Mouse (Mus musculus): ENCODE data around the gene Tprn. TPM values are rescaled to one million over a fixed set of nuclear protein-coding genes. Genes with fewer than 3 reads are reported as not detected.
"Not testable (repeated sequence)": the region's sequence is repeated elsewhere in the genome, so short reads cannot be mapped to it uniquely, and the experiment has no call there.

The Tprn gene
- polyA plus RNA-seq, 1 experiment from 2014 or later = 6.6 TPM

- not testable (repeated sequence) for H3K27ac ChIP-seq (ENCODE audit: low read depth, low read length); H3K9me3 ChIP-seq (replicated peaks; ENCODE audit: control insufficient read depth, low read length); H3K27me3 ChIP-seq (replicated peaks; ENCODE audit: control insufficient read depth, insufficient read depth, low read length); ATAC-seq; DNase-seq (ENCODE audit: low spot score)
- peak overlapping the region; percentile 97 for H3K4me3 ChIP-seq (ENCODE audit: low read depth, low read length)
- H3K9ac ChIP-seq (ENCODE audit: low read length) = peak overlapping the region; percentile 86; the same call in 1 of the 2 replicates
- H3K4me2 ChIP-seq (ENCODE audit: low read length) = peak overlapping the region; percentile 96
- H3K4me1 ChIP-seq (ENCODE audit: control insufficient read depth, insufficient read depth, low read length) = peaks cover 12% of the 10 kb centered on the region
- 49% methylated on average over 11 of the region's 12 CpGs for WGBS
- peaks cover 11% of the 10 kb centered on the region for H3K36me3 ChIP-seq (ENCODE audit: control insufficient read depth, insufficient read depth, low read length)
Measured at GRCm38 (mm10) chr2:25256443-25257109, 5.8 kb upstream of the Tprn start.

- not testable (repeated sequence) for ATAC-seq; H3K4me3 ChIP-seq (ENCODE audit: low read depth, low read length); H3K36me3 ChIP-seq (ENCODE audit: control insufficient read depth, insufficient read depth, low read length); H3K27me3 ChIP-seq (replicated peaks; ENCODE audit: control insufficient read depth, insufficient read depth, low read length); H3K4me2 ChIP-seq (ENCODE audit: low read length); H3K9me3 ChIP-seq (replicated peaks; ENCODE audit: control insufficient read depth, low read length); H3K9ac ChIP-seq (ENCODE audit: low read length); DNase-seq (ENCODE audit: low spot score); H3K27ac ChIP-seq (ENCODE audit: low read depth, low read length)
- H3K4me1 ChIP-seq (ENCODE audit: control insufficient read depth, insufficient read depth, low read length) = peaks cover 15% of the 10 kb centered on the region
- 89% methylated on average over 5 of the region's 5 CpGs for WGBS
Measured at GRCm38 (mm10) chr2:25257250-25257649, 5.2 kb upstream of the Tprn start.

- peaks cover 9% of the 10 kb centered on the region for H3K27me3 ChIP-seq (replicated peaks; ENCODE audit: control insufficient read depth, insufficient read depth, low read length)
- ATAC-seq (no peak), DNase-seq (ENCODE audit: low spot score) (no peak)
- 36% methylated on average over 2 of the region's 2 CpGs for WGBS
- no peak overlapping the region for H3K4me2 ChIP-seq (ENCODE audit: low read length)
- no peak overlapping the region for H3K27ac ChIP-seq (ENCODE audit: low read depth, low read length)
- no peak overlapping the region for H3K4me3 ChIP-seq (ENCODE audit: low read depth, low read length)
- H3K9ac ChIP-seq (ENCODE audit: low read length) = no peak overlapping the region
- no peaks in the 10 kb centered on the region for H3K9me3 ChIP-seq (replicated peaks; ENCODE audit: control insufficient read depth, low read length)
- peaks cover 23% of the 10 kb centered on the region for H3K4me1 ChIP-seq (ENCODE audit: control insufficient read depth, insufficient read depth, low read length)
- no peaks in the 10 kb centered on the region for H3K36me3 ChIP-seq (ENCODE audit: control insufficient read depth, insufficient read depth, low read length)
Measured at GRCm38 (mm10) chr2:25258887-25259286, 3.5 kb upstream of the Tprn start.

- peak overlapping the region; percentile 54; the same call in 1 of the 2 replicates for H3K9ac ChIP-seq (ENCODE audit: low read length)
- peaks cover 13% of the 10 kb centered on the region for H3K27me3 ChIP-seq (replicated peaks; ENCODE audit: control insufficient read depth, insufficient read depth, low read length)
- H3K9me3 ChIP-seq (replicated peaks; ENCODE audit: control insufficient read depth, low read length) = no peaks in the 10 kb centered on the region
- H3K4me1 ChIP-seq (ENCODE audit: control insufficient read depth, insufficient read depth, low read length) = peaks cover 35% of the 10 kb centered on the region
- H3K4me2 ChIP-seq (ENCODE audit: low read length) = peak overlapping the region; percentile 99
- no peak for DNase-seq (ENCODE audit: low spot score)
- peak overlapping the region; percentile 54; the same call in 1 of the 2 replicates for H3K27ac ChIP-seq (ENCODE audit: low read depth, low read length)
- H3K36me3 ChIP-seq (ENCODE audit: control insufficient read depth, insufficient read depth, low read length) = no peaks in the 10 kb centered on the region
- ATAC-seq = no peak
- peak overlapping the region; percentile 81 for H3K4me3 ChIP-seq (ENCODE audit: low read depth, low read length)
- 48% methylated on average over 12 of the region's 12 CpGs for WGBS
Measured at GRCm38 (mm10) chr2:25261870-25262269, 548 bp upstream of the Tprn start.

GRCm38 (mm10) chr2:25262795-25263622 lies 591 bp downstream of the Tprn start:
- peak overlapping the region; percentile 81 for H3K4me3 ChIP-seq (ENCODE audit: low read depth, low read length)
- peak overlapping the region; percentile 99 for H3K4me2 ChIP-seq (ENCODE audit: low read length)
- DNase-seq (ENCODE audit: low spot score) (peak; percentile 45), ATAC-seq (peak; percentile 28; the same call in 1 of the 2 replicates)
- H3K9me3 ChIP-seq (replicated peaks; ENCODE audit: control insufficient read depth, low read length) = no peaks in the 10 kb centered on the region
- WGBS = under 1% methylated on average over 75 of the region's 82 CpGs
- peaks cover 13% of the 10 kb centered on the region for H3K27me3 ChIP-seq (replicated peaks; ENCODE audit: control insufficient read depth, insufficient read depth, low read length)
- no peak overlapping the region; the same call in 1 of the 2 replicates for H3K27ac ChIP-seq (ENCODE audit: low read depth, low read length)
- H3K9ac ChIP-seq (ENCODE audit: low read length) = peak overlapping the region; percentile 75
- H3K4me1 ChIP-seq (ENCODE audit: control insufficient read depth, insufficient read depth, low read length) = peaks cover 41% of the 10 kb centered on the region
- H3K36me3 ChIP-seq (ENCODE audit: control insufficient read depth, insufficient read depth, low read length) = no peaks in the 10 kb centered on the region

DNA sequence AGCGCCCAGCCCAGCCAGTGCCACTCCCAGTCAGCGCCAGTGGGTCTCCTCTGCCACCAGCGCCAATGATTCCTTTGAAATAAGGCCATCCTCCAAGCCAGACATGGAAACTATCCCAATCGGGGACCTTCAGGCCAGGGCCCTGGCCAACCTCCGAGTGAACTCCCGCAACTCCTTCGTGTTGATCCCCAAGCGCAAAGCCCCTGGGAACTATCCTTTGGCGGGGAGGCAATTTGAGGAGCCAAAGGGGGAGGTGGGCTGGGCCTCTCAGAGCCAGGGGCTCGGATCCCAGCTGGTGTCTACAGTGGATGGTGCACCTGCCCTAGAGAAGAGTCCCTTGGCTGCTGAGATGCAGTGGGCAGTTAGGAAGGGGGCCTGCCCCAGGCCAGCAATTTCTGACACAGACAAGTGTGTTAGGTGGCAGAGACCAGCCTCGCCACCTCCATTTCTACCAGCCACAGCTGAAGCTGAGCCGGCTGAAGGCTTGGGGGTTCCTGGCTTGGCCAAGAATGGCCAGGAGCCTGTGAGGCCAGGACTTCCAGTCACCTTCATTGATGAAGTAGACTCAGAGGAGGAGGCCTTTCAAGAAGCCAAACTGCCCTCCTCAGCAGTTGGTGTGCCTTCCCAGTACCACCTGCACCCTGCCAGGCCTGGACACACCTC lies 1.3 kb downstream of the Tprn start:
- ATAC-seq (no peak), DNase-seq (ENCODE audit: low spot score) (no peak)
- H3K27ac ChIP-seq (ENCODE audit: low read depth, low read length) = no peak overlapping the region
- 21% methylated on average over 12 of the region's 12 CpGs for WGBS
- H3K9ac ChIP-seq (ENCODE audit: low read length) = peak overlapping the region; percentile 75
- H3K4me2 ChIP-seq (ENCODE audit: low read length) = peak overlapping the region; percentile 99
- H3K36me3 ChIP-seq (ENCODE audit: control insufficient read depth, insufficient read depth, low read length) = peaks cover 3% of the 10 kb centered on the region; the same call in 1 of the 2 replicates
- H3K4me3 ChIP-seq (ENCODE audit: low read depth, low read length) = peak overlapping the region; percentile 81
- H3K27me3 ChIP-seq (replicated peaks; ENCODE audit: control insufficient read depth, insufficient read depth, low read length) = peaks cover 13% of the 10 kb centered on the region
- H3K9me3 ChIP-seq (replicated peaks; ENCODE audit: control insufficient read depth, low read length) = no peaks in the 10 kb centered on the region
- peaks cover 41% of the 10 kb centered on the region for H3K4me1 ChIP-seq (ENCODE audit: control insufficient read depth, insufficient read depth, low read length)

GRCm38 (mm10) chr2:25264286-25264660 lies 1.9 kb downstream of the Tprn start:
- Histone ChIP-seq H3K36me3 (ENCODE audit: control insufficient read depth, insufficient read depth, low read length) (peaks cover 8% of the 10 kb centered on the region), H3K4me1 (ENCODE audit: control insufficient read depth, insufficient read depth, low read length) (peaks cover 41% of the 10 kb centered on the region), H3K4me3 (ENCODE audit: low read depth, low read length) (no peak overlapping the region), H3K4me2 (ENCODE audit: low read length) (peak overlapping the region; percentile 99), H3K9ac (ENCODE audit: low read length) (no peak overlapping the region), H3K27ac (ENCODE audit: low read depth, low read length) (no peak overlapping the region), H3K9me3 (replicated peaks; ENCODE audit: control insufficient read depth, low read length) (no peaks in the 10 kb centered on the region), H3K27me3 (replicated peaks; ENCODE audit: control insufficient read depth, insufficient read depth, low read length) (peaks cover 13% of the 10 kb centered on the region)
- ATAC-seq (no peak), DNase-seq (ENCODE audit: low spot score) (no peak)
- 72% methylated on average over 5 of the region's 5 CpGs for WGBS

GRCm38 (mm10) chr2:25264851-25265250 lies 2.4 kb downstream of the Tprn start:
- Histone ChIP-seq H3K4me2 (ENCODE audit: low read length) (peak overlapping the region; percentile 99; the same call in 1 of the 2 replicates), H3K27me3 (replicated peaks; ENCODE audit: control insufficient read depth, insufficient read depth, low read length) (peaks cover 13% of the 10 kb centered on the region), H3K9me3 (replicated peaks; ENCODE audit: control insufficient read depth, low read length) (no peaks in the 10 kb centered on the region), H3K36me3 (ENCODE audit: control insufficient read depth, insufficient read depth, low read length) (peaks cover 14% of the 10 kb centered on the region), H3K27ac (ENCODE audit: low read depth, low read length) (no peak overlapping the region), H3K4me3 (ENCODE audit: low read depth, low read length) (no peak overlapping the region), H3K9ac (ENCODE audit: low read length) (peak overlapping the region; percentile 25; the same call in 1 of the 2 replicates), H3K4me1 (ENCODE audit: control insufficient read depth, insufficient read depth, low read length) (peaks cover 41% of the 10 kb centered on the region)
- DNase-seq (ENCODE audit: low spot score) = no peak
- 73% methylated on average over 3 of the region's 3 CpGs for WGBS
- no peak for ATAC-seq
